1 mouse cellular context compared by ENCODE assay signal in the genomic region with DNA sequence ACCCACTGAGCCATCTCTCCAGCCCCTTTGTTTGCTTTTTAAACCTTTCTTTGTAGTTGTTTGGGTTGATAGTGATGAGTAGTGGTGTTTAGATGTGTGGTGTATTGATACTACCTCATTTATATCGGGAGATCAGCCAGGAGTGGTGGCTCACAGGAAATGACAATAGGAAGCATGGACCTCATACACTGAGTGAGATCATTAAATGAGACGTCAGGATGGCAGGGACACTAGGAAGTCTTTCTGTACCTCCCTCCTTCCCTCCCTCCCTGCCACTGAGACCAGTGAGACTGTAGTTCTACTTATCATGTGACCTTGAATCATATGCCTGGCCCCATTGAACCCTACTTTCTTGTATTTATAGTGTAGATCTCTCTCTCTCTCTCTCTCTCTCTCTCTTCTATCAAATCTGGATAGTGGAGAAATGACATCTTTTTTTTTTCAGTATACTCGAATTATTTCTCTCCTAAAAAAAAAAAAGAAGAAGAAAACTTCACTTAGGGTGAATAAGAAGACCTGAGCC.
TF ChIP-seq lines count a peak whose summit lies in the region.

No protein-coding gene starts in this region.

TF ChIP-seq in MEL, 35 proteins besides CTCF, POLR2A, EP300 and RAD21 (continued from another document):
- TF ChIP-seq USF1 (IDR thresholded peaks at IDR 0.05; ENCODE audit: low read depth, low read length), result peak; percentile 77; the same call in 1 of the 2 replicates
- no peak for TF ChIP-seq NELFE (IDR thresholded peaks at IDR 0.05; ENCODE audit: low read depth, low read length)
- no peak for TF ChIP-seq MAFK (IDR thresholded peaks at IDR 0.05; ENCODE audit: borderline replicate concordance, low read depth, low read length)
- TF ChIP-seq MYC (IDR thresholded peaks at IDR 0.05; ENCODE audit: low read depth, low read length), result no peak
- TF ChIP-seq TBP (IDR thresholded peaks at IDR 0.05; ENCODE audit: low read depth, low read length), result no peak
- no peak for TF ChIP-seq TCF12 (IDR thresholded peaks at IDR 0.05; ENCODE audit: low read depth, low read length)
- TF ChIP-seq MXI1 (IDR thresholded peaks at IDR 0.05; ENCODE audit: low read depth, low read length), result no peak
- no peak for TF ChIP-seq POLR2AphosphoS5 (IDR thresholded peaks at IDR 0.05; ENCODE audit: borderline replicate concordance, low read depth, low read length)
